Mouse (Mus musculus): Measurements from ENCODE around the gene Eif2b1. TPM values are rescaled to one million over a fixed set of nuclear protein-coding genes. Genes with fewer than 3 reads are reported as not detected.
"Not testable (repeated sequence)": the region's sequence is repeated elsewhere in the genome, so short reads cannot be mapped to it uniquely, and the experiment has no call there.

The Eif2b1 gene
- polyA plus RNA-seq, 1 experiment from 2014 or later, result 71.5 TPM

DNA sequence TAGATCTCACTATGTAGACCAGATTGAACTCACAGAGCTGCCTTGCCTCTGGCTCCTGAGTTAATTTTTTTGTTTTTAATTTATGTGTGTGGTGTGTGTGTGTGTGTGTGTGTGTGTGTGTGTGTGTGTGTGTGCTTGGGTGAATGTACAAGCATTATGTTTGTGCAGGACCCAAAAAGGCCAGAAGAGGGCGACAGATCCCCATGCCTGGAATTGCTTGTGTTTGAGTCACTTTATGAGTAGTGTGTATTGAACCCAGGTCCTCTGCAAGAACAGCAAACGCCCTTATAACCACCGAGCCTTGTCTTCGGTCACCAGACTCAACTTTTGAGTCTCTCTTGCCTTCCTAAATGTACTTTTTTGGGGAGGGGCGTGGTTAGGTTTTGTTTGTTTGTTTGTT lies 23.4 kb upstream of the Eif2b1 start:
- Histone ChIP-seq H3K4me2 (ENCODE audit: low read depth, low read length) (no peak overlapping the region), H3K36me3 (ENCODE audit: control insufficient read depth, insufficient read depth, low read length) (no peaks in the 10 kb centered on the region), H3K9me3 (replicated peaks; ENCODE audit: control insufficient read depth, low read length) (no peaks in the 10 kb centered on the region), H3K27me3 (ENCODE audit: control insufficient read depth, insufficient read depth, low read length) (no peaks in the 10 kb centered on the region), H3K4me3 (replicated peaks; ENCODE audit: low read length) (no peak overlapping the region), H3K27ac (ENCODE audit: low read length) (no peak overlapping the region), H3K4me1 (ENCODE audit: control insufficient read depth, insufficient read depth, low read length) (no peaks in the 10 kb centered on the region; the same call in 1 of the 2 replicates), H3K9ac (ENCODE audit: low read length) (no peak overlapping the region)
- WGBS, result 71% methylated on average over 5 of the region's 5 CpGs
- no peak for ATAC-seq (ENCODE audit: insufficient read depth, low FRiP score)

DNA sequence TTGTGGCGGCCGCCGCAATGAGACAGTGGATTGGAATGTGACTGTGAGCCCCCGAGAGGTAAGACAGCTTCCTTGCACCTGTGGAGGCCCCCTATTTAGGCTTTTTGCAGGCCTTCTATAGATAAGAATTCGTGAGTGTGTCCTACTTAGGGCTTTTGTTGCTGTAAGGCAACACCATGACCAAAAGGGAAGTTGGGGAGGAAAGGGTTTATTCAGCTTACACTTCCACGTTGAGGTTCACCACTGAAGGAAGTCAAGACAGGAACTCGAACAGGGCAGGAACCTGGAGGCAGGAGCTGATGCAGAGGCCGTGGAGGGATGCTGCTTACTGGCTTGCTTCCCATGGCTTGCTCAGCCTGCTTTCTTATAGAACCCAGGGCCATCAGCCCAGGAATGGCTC lies 20.8 kb upstream of the Eif2b1 start:
- 53% methylated on average over 8 of the region's 8 CpGs for WGBS
- not testable (repeated sequence) for H3K4me2 ChIP-seq (ENCODE audit: low read depth, low read length); H3K36me3 ChIP-seq (ENCODE audit: control insufficient read depth, insufficient read depth, low read length); H3K4me3 ChIP-seq (replicated peaks; ENCODE audit: low read length); H3K9me3 ChIP-seq (replicated peaks; ENCODE audit: control insufficient read depth, low read length); H3K4me1 ChIP-seq (ENCODE audit: control insufficient read depth, insufficient read depth, low read length); H3K27me3 ChIP-seq (ENCODE audit: control insufficient read depth, insufficient read depth, low read length); H3K27ac ChIP-seq (ENCODE audit: low read length); H3K9ac ChIP-seq (ENCODE audit: low read length); ATAC-seq (ENCODE audit: insufficient read depth, low FRiP score)

DNA sequence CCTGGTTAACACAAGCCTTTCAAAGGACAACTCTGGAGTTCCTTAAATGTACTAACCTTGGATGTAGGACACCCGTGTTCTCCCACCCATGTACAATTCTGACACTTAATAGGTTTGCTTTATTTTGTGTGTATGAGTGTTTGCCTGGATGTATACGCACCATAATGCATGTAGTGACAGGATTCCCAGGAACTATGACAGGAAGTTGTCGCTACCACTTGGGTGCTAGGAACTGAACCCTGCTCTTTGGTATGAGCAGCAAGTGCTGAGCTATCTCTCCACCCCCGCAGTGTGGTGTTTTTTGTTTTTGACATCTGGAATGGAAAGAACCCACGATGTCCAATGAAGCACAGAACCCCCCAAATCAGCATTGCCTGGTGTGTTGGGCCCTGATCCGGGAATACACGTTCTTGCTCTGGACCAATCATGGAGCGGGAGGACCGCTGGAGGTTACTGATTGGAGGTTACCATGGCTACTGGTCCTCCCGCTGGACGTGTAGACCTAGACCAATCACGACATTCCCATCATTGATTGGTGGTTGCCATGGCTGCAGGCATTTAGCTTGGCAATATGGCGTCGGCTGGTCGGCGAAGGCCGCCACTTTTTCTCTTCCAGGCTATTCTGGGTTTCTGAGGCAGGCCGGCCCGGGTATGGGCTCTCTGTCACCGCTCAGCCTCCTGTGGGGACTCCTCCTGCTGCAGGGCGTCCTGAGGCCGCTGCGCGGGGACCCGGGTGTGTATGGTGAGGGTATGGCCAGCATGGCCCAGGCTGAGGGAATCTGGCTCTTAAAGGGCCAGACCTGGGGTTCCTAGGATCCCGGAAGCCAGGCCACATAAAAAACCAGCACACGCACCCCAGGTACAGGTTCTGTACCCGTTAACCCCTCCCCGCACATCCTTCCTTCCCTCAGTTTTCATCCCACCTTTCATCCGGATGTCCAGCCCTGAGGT lies 19.6 kb upstream of the Eif2b1 start:
- Histone ChIP-seq H3K4me1 (ENCODE audit: control insufficient read depth, insufficient read depth, low read length) (no peaks in the 10 kb centered on the region; the same call in 1 of the 2 replicates), H3K9me3 (replicated peaks; ENCODE audit: control insufficient read depth, low read length) (no peaks in the 10 kb centered on the region), H3K27ac (ENCODE audit: low read length) (no peak overlapping the region), H3K9ac (ENCODE audit: low read length) (peak overlapping the region; percentile 81), H3K4me3 (replicated peaks; ENCODE audit: low read length) (peak overlapping the region; percentile 79), H3K4me2 (ENCODE audit: low read depth, low read length) (peak overlapping the region; percentile 83), H3K36me3 (ENCODE audit: control insufficient read depth, insufficient read depth, low read length) (no peaks in the 10 kb centered on the region), H3K27me3 (ENCODE audit: control insufficient read depth, insufficient read depth, low read length) (no peaks in the 10 kb centered on the region)
- peak; percentile 99 for ATAC-seq (ENCODE audit: insufficient read depth, low FRiP score)
- WGBS, result 5% methylated on average over 30 of the region's 30 CpGs

DNA sequence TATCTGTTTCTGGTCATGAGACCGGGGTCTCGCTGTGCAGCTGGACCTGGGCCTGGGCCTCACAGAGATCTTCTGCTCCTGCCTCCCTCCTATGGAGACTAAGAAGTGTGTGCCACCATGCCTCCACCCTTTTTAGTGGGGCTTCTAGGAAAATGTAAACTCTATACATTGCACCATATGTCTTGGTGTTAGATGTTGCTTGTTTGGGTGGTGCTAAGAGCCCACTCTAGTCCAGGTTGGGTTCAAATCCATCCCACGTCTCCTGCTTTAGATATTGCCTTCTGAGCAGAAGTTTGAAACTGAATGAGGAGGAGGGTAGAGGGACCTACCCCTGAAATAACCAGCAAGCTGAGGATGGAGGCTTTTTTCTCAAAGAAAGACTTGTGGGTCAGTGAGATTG lies 13.8 kb upstream of the Eif2b1 start:
- Histone ChIP-seq H3K4me3 (replicated peaks; ENCODE audit: low read length) (no peak overlapping the region), H3K27me3 (ENCODE audit: control insufficient read depth, insufficient read depth, low read length) (no peaks in the 10 kb centered on the region), H3K4me2 (ENCODE audit: low read depth, low read length) (no peak overlapping the region), H3K36me3 (ENCODE audit: control insufficient read depth, insufficient read depth, low read length) (no peaks in the 10 kb centered on the region), H3K9me3 (replicated peaks; ENCODE audit: control insufficient read depth, low read length) (no peaks in the 10 kb centered on the region), H3K4me1 (ENCODE audit: control insufficient read depth, insufficient read depth, low read length) (no peaks in the 10 kb centered on the region), H3K27ac (ENCODE audit: low read length) (no peak overlapping the region), H3K9ac (ENCODE audit: low read length) (no peak overlapping the region)
- ATAC-seq (ENCODE audit: insufficient read depth, low FRiP score), result no peak
- 97% methylated on average over 3 of the region's 3 CpGs for WGBS

DNA sequence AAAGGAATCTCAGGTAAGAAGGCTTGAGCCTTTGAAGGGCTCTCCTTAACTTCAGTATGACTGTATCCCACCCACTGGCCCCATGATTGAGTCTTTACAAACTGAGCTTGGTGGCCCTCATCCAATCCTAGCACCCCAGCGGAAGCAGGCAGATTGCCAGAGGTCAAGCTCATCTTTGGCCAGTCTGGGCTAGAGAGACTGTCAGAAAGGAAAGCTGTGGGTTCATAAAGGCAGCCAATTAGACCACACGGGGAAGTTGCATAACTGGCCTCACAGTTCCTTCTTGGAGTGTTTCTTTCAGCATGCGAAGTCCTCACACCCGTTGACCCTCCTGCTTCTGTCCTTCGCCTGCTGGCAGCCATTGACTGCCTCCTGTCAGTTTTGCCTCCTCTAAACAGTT lies 3.6 kb upstream of the Eif2b1 start:
- Histone ChIP-seq H3K27me3 (ENCODE audit: control insufficient read depth, insufficient read depth, low read length) (no peaks in the 10 kb centered on the region), H3K4me3 (replicated peaks; ENCODE audit: low read length) (no peak overlapping the region), H3K4me1 (ENCODE audit: control insufficient read depth, insufficient read depth, low read length) (peaks cover 16% of the 10 kb centered on the region), H3K9me3 (replicated peaks; ENCODE audit: control insufficient read depth, low read length) (no peaks in the 10 kb centered on the region), H3K9ac (ENCODE audit: low read length) (no peak overlapping the region), H3K36me3 (ENCODE audit: control insufficient read depth, insufficient read depth, low read length) (peaks cover 5% of the 10 kb centered on the region), H3K27ac (ENCODE audit: low read length) (no peak overlapping the region), H3K4me2 (ENCODE audit: low read depth, low read length) (no peak overlapping the region)
- WGBS, result 78% methylated on average over 5 of the region's 5 CpGs
- ATAC-seq (ENCODE audit: insufficient read depth, low FRiP score), result no peak

DNA sequence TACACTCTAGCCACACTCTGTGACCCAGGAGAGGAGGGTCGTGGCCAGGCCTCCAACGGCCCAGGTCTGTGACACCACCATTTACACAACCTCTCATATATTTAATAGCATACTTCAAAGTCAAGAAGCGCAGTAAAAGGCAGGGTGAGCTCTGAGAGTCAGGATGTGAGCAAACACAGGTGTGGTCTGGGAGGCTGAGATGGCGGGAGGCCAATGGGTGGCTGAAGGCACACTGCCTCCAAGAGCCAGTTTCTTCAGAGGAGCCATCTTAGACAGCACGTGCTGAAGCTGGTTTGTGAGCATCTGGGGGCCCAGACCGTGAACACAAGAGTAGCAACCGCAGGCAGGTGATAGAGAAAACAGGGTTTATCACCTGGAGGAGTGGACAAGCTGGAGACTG lies 3.5 kb downstream of the Eif2b1 start:
- Histone ChIP-seq H3K36me3 (ENCODE audit: control insufficient read depth, insufficient read depth, low read length) (peaks cover 21% of the 10 kb centered on the region), H3K4me2 (ENCODE audit: low read depth, low read length) (no peak overlapping the region), H3K27me3 (ENCODE audit: control insufficient read depth, insufficient read depth, low read length) (no peaks in the 10 kb centered on the region), H3K27ac (ENCODE audit: low read length) (no peak overlapping the region), H3K4me3 (replicated peaks; ENCODE audit: low read length) (no peak overlapping the region), H3K4me1 (ENCODE audit: control insufficient read depth, insufficient read depth, low read length) (peaks cover 16% of the 10 kb centered on the region), H3K9ac (ENCODE audit: low read length) (no peak overlapping the region), H3K9me3 (replicated peaks; ENCODE audit: control insufficient read depth, low read length) (no peaks in the 10 kb centered on the region)
- WGBS, result 80% methylated on average over 7 of the region's 7 CpGs
- ATAC-seq (ENCODE audit: insufficient read depth, low FRiP score), result no peak

DNA sequence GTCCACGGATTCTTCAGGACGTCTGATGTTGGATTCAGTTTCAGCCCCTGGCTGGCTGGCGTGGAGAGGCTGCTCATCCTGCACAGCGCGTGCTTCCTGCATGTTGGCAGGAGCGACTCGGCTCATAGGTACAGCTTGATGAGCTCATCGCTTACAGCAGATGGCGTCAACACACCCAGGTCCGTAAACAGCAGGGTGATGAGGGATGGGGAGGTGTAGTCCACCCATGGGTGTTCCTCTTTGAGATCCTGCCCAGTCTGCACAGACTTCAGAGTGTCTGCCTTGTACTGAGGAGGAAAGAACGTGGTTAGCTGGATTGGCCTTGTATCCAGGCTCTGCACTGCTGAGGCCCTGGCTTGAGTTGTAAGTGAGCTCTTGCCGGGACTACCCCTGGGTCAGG lies 7.9 kb downstream of the Eif2b1 start:
- no peak overlapping the region for H3K4me3 ChIP-seq (replicated peaks; ENCODE audit: low read length)
- no peak overlapping the region for H3K27ac ChIP-seq (ENCODE audit: low read length)
- no peak for ATAC-seq (ENCODE audit: insufficient read depth, low FRiP score)
- H3K9ac ChIP-seq (ENCODE audit: low read length), result no peak overlapping the region
- no peaks in the 10 kb centered on the region for H3K4me1 ChIP-seq (ENCODE audit: control insufficient read depth, insufficient read depth, low read length)
- no peaks in the 10 kb centered on the region for H3K27me3 ChIP-seq (ENCODE audit: control insufficient read depth, insufficient read depth, low read length)
- H3K4me2 ChIP-seq (ENCODE audit: low read depth, low read length), result no peak overlapping the region
- no peaks in the 10 kb centered on the region for H3K9me3 ChIP-seq (replicated peaks; ENCODE audit: control insufficient read depth, low read length)
- peaks cover 31% of the 10 kb centered on the region for H3K36me3 ChIP-seq (ENCODE audit: control insufficient read depth, insufficient read depth, low read length)
- 83% methylated on average over 12 of the region's 12 CpGs for WGBS

DNA sequence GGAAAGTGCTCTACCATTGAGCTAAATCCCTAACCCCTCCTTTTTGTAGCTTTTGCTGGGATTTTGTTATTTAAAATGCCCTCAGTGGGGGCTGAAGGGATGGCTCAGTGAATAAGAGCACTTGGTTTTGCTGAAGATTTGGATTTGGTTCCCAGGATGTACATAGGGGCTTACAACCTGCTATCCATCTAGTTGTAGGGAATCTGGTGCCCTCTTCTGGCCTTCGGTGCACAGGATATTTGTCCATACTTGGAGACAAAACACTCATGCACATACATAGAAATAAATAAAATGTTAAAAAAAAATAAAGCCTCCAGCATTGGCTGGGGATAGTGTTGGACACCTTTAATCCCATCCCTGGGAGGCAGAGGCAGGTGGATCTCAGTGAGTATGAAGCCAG lies 23.8 kb downstream of the Eif2b1 start:
- H3K36me3 ChIP-seq (ENCODE audit: control insufficient read depth, insufficient read depth, low read length), result peaks cover 7% of the 10 kb centered on the region; the same call in 1 of the 2 replicates

DNA sequence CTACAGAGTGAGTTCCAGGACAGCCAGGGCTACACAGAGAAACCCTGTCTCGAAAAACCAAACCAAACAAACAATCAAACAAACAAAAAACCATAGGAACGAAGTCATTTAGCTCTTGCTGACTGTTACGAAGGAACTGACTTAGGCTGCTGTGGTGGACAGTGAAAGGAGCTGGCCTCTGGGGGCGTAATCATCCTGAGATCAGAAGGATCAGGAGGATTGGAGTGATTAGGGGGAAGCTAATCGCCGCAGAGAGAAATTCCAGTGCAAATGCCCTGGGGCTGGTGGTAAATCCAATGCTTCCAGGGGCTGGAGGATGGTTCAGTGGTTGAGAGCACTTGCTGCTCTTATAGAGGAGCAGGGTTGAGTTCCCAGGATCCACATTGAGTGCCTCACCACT lies 25.3 kb downstream of the Eif2b1 start:
- Histone ChIP-seq H3K27ac (ENCODE audit: low read length) (no peak overlapping the region), H3K4me1 (ENCODE audit: control insufficient read depth, insufficient read depth, low read length) (peaks cover 7% of the 10 kb centered on the region; the same call in 1 of the 2 replicates), H3K9ac (ENCODE audit: low read length) (peak overlapping the region; percentile 78), H3K36me3 (ENCODE audit: control insufficient read depth, insufficient read depth, low read length) (peaks cover 7% of the 10 kb centered on the region; the same call in 1 of the 2 replicates), H3K4me3 (replicated peaks; ENCODE audit: low read length) (peak overlapping the region; percentile 86), H3K4me2 (ENCODE audit: low read depth, low read length) (peak overlapping the region; percentile 67), H3K9me3 (replicated peaks; ENCODE audit: control insufficient read depth, low read length) (no peaks in the 10 kb centered on the region), H3K27me3 (ENCODE audit: control insufficient read depth, insufficient read depth, low read length) (no peaks in the 10 kb centered on the region)
- no peak for ATAC-seq (ENCODE audit: insufficient read depth, low FRiP score)
- 68% methylated on average over 6 of the region's 6 CpGs for WGBS

More for the DNA sequence above, 23.8 kb downstream of the Eif2b1 start:
- no peaks in the 10 kb centered on the region for H3K27me3 ChIP-seq (ENCODE audit: control insufficient read depth, insufficient read depth, low read length)
- H3K4me2 ChIP-seq (ENCODE audit: low read depth, low read length), result no peak overlapping the region
- H3K9ac ChIP-seq (ENCODE audit: low read length), result no peak overlapping the region
- H3K27ac ChIP-seq (ENCODE audit: low read length), result no peak overlapping the region
- 78% methylated on average over 1 of the region's 1 CpGs for WGBS
- H3K4me3 ChIP-seq (replicated peaks; ENCODE audit: low read length), result no peak overlapping the region
- peaks cover 7% of the 10 kb centered on the region; the same call in 1 of the 2 replicates for H3K4me1 ChIP-seq (ENCODE audit: control insufficient read depth, insufficient read depth, low read length)
- no peaks in the 10 kb centered on the region for H3K9me3 ChIP-seq (replicated peaks; ENCODE audit: control insufficient read depth, low read length)
- ATAC-seq (ENCODE audit: insufficient read depth, low FRiP score), result no peak

All from stomach, embryonic 16.5 days (tissue).